Comparison of ENCODE assay signal across 31 mouse cellular contexts in the genomic region with DNA sequence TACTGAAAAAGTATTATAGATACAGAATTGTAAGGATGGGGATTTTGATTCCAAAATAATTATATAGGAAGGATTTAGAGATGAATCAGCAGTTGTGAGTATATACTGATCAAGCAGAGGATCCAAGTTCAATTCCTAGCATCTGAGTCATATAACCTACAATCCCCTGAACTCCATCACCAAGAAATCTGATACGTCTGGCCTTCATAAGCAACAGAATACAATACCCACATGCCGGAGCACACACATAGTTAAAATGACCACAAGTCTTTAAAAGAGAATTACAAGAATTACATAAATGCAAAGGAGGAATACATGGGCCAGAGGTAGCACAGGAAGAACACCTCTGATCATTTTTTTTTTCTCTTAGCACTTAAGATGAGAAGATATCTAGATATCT.
"Had no signal": no experiment of that assay in that cellular context is flagged by ENCODE, and none has a peak within 500 bp of the region (broad histone marks: within the 10 kb centered on the region; RNA-seq: fewer than 3 reads in every experiment).

No protein-coding gene starts in this region.

- ATAC-seq: liver, embryonic 12.5 days; liver, postnatal 0 days; lung, postnatal 0 days; midbrain, embryonic 13.5 days; midbrain, embryonic 15.5 days; midbrain, embryonic 16.5 days had no signal

- H3K27me3 ChIP-seq: limb, embryonic 12.5 days; limb, embryonic 13.5 days; limb, embryonic 15.5 days; liver, embryonic 12.5 days; liver, embryonic 13.5 days; liver, embryonic 15.5 days; lung, embryonic 15.5 days; megakaryocyte, embryonic 14.5 days; midbrain, embryonic 12.5 days; midbrain, embryonic 13.5 days; midbrain, embryonic 15.5 days had no signal

- H3K4me3 ChIP-seq: left cerebral cortex, adult 2 months; limb, embryonic 10.5 days; limb, embryonic 12.5 days; limb, embryonic 13.5 days; limb, embryonic 15.5 days; liver, embryonic 12.5 days; liver, embryonic 13.5 days; liver, embryonic 15.5 days; lung, embryonic 15.5 days; megakaryocyte, embryonic 14.5 days; midbrain, embryonic 10.5 days; midbrain, embryonic 12.5 days; midbrain, embryonic 13.5 days; midbrain, embryonic 15.5 days had no signal

- H3K9ac ChIP-seq: limb, embryonic 12.5 days; limb, embryonic 13.5 days; limb, embryonic 15.5 days; liver, embryonic 12.5 days; liver, embryonic 13.5 days; liver, embryonic 14.5 days; liver, embryonic 15.5 days; liver, postnatal 0 days; lung, embryonic 14.5 days; lung, embryonic 15.5 days; midbrain, embryonic 12.5 days; midbrain, embryonic 13.5 days; midbrain, embryonic 15.5 days had no signal

- H3K27ac ChIP-seq: left cerebral cortex, adult 2 months; limb, embryonic 10.5 days; limb, embryonic 12.5 days; limb, embryonic 13.5 days; limb, embryonic 15.5 days; liver, embryonic 12.5 days; liver, embryonic 13.5 days; liver, embryonic 14.5 days; liver, embryonic 15.5 days; lung, embryonic 15.5 days; macrophage; midbrain, embryonic 10.5 days; midbrain, embryonic 12.5 days; midbrain, embryonic 13.5 days; midbrain, embryonic 15.5 days had no signal

- H3K4me2 ChIP-seq: limb, embryonic 12.5 days; limb, embryonic 13.5 days; limb, embryonic 15.5 days; liver, embryonic 11.5 days; liver, embryonic 12.5 days; liver, embryonic 13.5 days; liver, embryonic 15.5 days; lung, embryonic 14.5 days; lung, embryonic 15.5 days; midbrain, embryonic 11.5 days; midbrain, embryonic 12.5 days; midbrain, embryonic 13.5 days; midbrain, embryonic 15.5 days had no signal

- H3K4me1 ChIP-seq: limb, embryonic 10.5 days; limb, embryonic 12.5 days; limb, embryonic 13.5 days; limb, embryonic 15.5 days; liver, embryonic 12.5 days; liver, embryonic 13.5 days; liver, embryonic 15.5 days; lung, embryonic 15.5 days; megakaryocyte, embryonic 14.5 days; midbrain, embryonic 10.5 days; midbrain, embryonic 12.5 days; midbrain, embryonic 13.5 days; midbrain, embryonic 15.5 days had no signal

- H3K9me3 ChIP-seq: limb, embryonic 10.5 days; limb, embryonic 12.5 days; limb, embryonic 13.5 days; limb, embryonic 15.5 days; liver, embryonic 12.5 days; liver, embryonic 13.5 days; liver, embryonic 15.5 days; lung, embryonic 15.5 days; megakaryocyte, embryonic 14.5 days; midbrain, embryonic 10.5 days; midbrain, embryonic 12.5 days; midbrain, embryonic 13.5 days; midbrain, embryonic 15.5 days had no signal

- H3K36me3 ChIP-seq: limb, embryonic 10.5 days; limb, embryonic 12.5 days; limb, embryonic 13.5 days; limb, embryonic 15.5 days; liver, embryonic 12.5 days; liver, embryonic 13.5 days; liver, embryonic 15.5 days; lung, embryonic 15.5 days; midbrain, embryonic 10.5 days; midbrain, embryonic 12.5 days; midbrain, embryonic 13.5 days; midbrain, embryonic 15.5 days had no signal

- DNase-seq: left cerebral cortex, postnatal 4 days; liver; liver, embryonic 13.5 days; liver, postnatal 0 days; lung, adult 18-20 months; lung, adult 2 months; lung, embryonic 14.5 days; lung, postnatal 10 days; lung, postnatal 14 days; lung, postnatal 36 days; lung, postnatal 4 days; midbrain, embryonic 14.5 days had no signal
